Mouse (Mus musculus): ENCODE data around the gene Sh2b1. TPM values are rescaled to one million over a fixed set of nuclear protein-coding genes. Genes with fewer than 3 reads are reported as not detected.

The Sh2b1 gene
- polyA plus RNA-seq, 1 experiment = 58.8 TPM

DNA sequence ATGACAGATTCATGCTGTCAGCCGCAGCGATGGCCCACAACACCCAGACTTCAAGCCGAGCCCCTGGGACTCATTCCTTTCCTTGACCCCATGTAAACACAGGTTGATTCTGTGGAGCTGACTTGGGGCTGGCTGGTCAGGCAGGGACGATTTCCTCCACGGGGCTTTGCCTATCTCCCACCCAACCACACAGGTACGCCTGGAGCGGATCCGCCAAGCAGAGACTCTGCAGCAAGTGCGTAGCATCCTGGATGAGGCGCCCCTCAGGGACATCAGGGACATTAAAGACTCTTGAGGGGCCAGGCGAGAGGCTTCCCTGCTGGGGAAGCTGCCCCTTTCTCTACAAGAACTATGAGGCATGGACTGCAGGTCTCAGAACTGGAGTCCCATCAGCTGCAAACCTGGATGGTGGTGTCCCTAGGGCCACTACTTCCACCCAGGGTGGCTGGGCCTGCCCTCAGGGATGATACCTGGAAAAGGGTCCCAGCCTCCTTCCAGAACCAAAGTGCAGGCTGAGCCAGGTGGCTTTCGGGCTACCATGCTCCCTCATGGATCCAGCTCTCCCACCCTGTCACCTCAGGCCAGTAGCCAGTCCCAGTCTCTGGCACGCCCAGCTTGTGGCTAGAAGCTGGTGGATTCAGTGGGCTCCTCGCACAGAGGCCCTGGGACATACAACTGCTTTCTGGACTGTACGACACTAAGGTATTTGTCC is 30.0 kb downstream of the Sh2b1 start:
- H3ac ChIP-seq (ENCODE audit: control insufficient read depth, insufficient read length) = no peak overlapping the region
- H3K36me3 ChIP-seq (ENCODE audit: control insufficient read depth, insufficient read depth) = peaks cover 28% of the 10 kb centered on the region
- no peaks in the 10 kb centered on the region for H3K79me2 ChIP-seq (ENCODE audit: control insufficient read depth, insufficient read depth)
- H3K4me2 ChIP-seq (ENCODE audit: low read depth) = no peak overlapping the region
- no peak overlapping the region for H3K4me3 ChIP-seq
- TF ChIP-seq TCF3 (IDR thresholded peaks at IDR 0.05; ENCODE audit: insufficient read length, low read depth) = no peak
- TF ChIP-seq POLR2AphosphoS2 (IDR thresholded peaks at IDR 0.05; ENCODE audit: insufficient read length, low read depth) = peak; percentile 61
- H3K27me3 ChIP-seq (ENCODE audit: control insufficient read depth, insufficient read depth, insufficient read length) = no peaks in the 10 kb centered on the region

DNA sequence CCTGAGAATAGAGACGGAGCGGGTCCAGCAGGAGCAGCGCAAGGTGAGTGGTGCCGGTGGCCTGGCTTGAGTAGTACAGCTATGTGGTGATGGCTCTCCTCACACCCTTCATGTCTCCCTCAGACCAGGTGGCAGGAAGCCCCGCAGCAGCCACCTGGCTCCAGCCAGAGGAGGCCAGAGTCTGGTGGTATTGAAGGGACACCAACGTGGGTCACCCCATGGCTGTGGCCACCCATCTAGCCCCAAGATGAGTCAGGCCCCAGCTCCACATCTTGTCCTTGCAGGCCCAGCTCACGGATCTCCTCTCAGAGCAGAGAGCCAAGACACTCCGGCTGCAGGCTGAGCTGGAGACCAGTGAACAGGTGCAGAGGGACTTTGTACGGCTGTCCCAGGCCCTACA is 30.7 kb downstream of the Sh2b1 start:
- no peak overlapping the region for H3K4me2 ChIP-seq (ENCODE audit: low read depth)
- no peak for TF ChIP-seq MYOD1 (IDR thresholded peaks at IDR 0.05; ENCODE audit: control insufficient read depth in 1 of 3, insufficient read length in 2 of 3, low read depth in 2 of 3)
- no peak for TF ChIP-seq SRF (IDR thresholded peaks at IDR 0.05; ENCODE audit: control insufficient read depth, insufficient read length, low read depth)
- TF ChIP-seq POLR2A (IDR thresholded peaks at IDR 0.05; ENCODE audit: insufficient read length, low read depth) = peak; percentile 38
- H3K79me2 ChIP-seq (ENCODE audit: control insufficient read depth, insufficient read depth) = no peaks in the 10 kb centered on the region
- no peak overlapping the region for H3ac ChIP-seq (ENCODE audit: control insufficient read depth, insufficient read length)
- H3K27me3 ChIP-seq (ENCODE audit: control insufficient read depth, insufficient read depth, insufficient read length) = no peaks in the 10 kb centered on the region
- H3K36me3 ChIP-seq (ENCODE audit: control insufficient read depth, insufficient read depth) = peaks cover 26% of the 10 kb centered on the region
- H3K4me3 ChIP-seq = no peak overlapping the region

DNA sequence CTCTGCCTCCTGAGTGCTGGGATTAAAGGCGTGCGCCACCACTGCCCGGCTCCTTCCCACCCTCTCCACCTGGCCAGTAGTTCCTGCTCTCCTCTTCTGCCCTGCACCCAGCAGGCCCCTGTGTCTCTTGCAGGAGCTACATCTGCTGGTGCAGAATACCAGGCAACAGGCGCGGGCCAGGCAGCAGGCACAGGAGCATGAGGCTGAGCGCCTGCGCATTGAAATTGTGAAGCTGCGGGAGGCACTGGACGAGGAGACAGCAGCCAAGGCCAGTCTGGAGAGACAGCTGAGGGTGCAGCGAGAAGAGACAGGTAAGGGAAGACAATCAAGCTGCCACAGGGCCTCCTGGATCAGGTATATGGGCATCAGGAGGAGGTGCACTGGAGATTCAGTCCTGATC is 31.2 kb downstream of the Sh2b1 start:
- TF ChIP-seq TCF12 (IDR thresholded peaks at IDR 0.05; ENCODE audit: insufficient read depth, poor library complexity, severe bottlenecking) (no peak), CEBPB (IDR thresholded peaks at IDR 0.05; ENCODE audit: insufficient read depth, poor library complexity, severe bottlenecking) (no peak), USF1 (IDR thresholded peaks at IDR 0.05; ENCODE audit: low read depth) (no peak), MYOG (IDR thresholded peaks at IDR 0.05; ENCODE audit: control insufficient read depth in 1 of 3, insufficient read depth in 1 of 3, insufficient read length in 2 of 3, low read depth in 2 of 3) (no peak), E2F4 (IDR thresholded peaks at IDR 0.05; ENCODE audit: insufficient read depth) (no peak), SRF (IDR thresholded peaks at IDR 0.05; ENCODE audit: control insufficient read depth, insufficient read length, low read depth) (no peak), POLR2A (IDR thresholded peaks at IDR 0.05; ENCODE audit: insufficient read length, low read depth) (no peak), REST (IDR thresholded peaks at IDR 0.05; ENCODE audit: insufficient read depth, insufficient read length) (no peak), MAX (IDR thresholded peaks at IDR 0.05; ENCODE audit: low read depth) (no peak), TCF3 (IDR thresholded peaks at IDR 0.05; ENCODE audit: insufficient read length, low read depth) (no peak), POLR2AphosphoS2 (IDR thresholded peaks at IDR 0.05; ENCODE audit: insufficient read length, low read depth) (no peak), MYOD1 (IDR thresholded peaks at IDR 0.05; ENCODE audit: control insufficient read depth in 1 of 3, insufficient read length in 2 of 3, low read depth in 2 of 3) (no peak)
- H3ac ChIP-seq (ENCODE audit: control insufficient read depth, insufficient read length) = no peak overlapping the region
- no peaks in the 10 kb centered on the region for H3K79me2 ChIP-seq (ENCODE audit: control insufficient read depth, insufficient read depth)
- H3K4me2 ChIP-seq (ENCODE audit: low read depth) = no peak overlapping the region
- H3K36me3 ChIP-seq (ENCODE audit: control insufficient read depth, insufficient read depth) = peaks cover 24% of the 10 kb centered on the region
- H3K4me3 ChIP-seq = no peak overlapping the region
- no peaks in the 10 kb centered on the region for H3K27me3 ChIP-seq (ENCODE audit: control insufficient read depth, insufficient read depth, insufficient read length)

DNA sequence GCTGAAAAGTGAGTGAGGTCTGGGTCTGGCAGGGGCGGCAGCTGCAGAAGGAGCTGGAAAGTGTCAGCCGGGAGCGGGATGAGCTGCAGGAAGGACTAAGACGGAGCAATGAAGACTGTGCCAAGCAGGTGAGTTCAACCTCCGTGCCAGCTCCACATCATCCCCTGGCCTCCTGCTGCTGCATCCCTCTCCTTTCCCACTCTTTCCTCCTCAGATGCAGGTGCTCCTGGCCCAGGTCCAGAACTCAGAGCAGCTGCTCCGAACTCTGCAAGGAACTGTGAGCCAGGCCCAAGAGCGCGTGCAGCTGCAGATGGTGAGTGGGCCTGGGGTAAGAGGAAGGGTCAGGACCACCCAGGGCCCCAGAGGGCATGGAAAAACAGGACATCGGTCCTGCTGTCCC is 35.1 kb downstream of the Sh2b1 start:
- H3K36me3 ChIP-seq (ENCODE audit: control insufficient read depth, insufficient read depth) = peaks cover 13% of the 10 kb centered on the region
- H3K27me3 ChIP-seq (ENCODE audit: control insufficient read depth, insufficient read depth, insufficient read length) = no peaks in the 10 kb centered on the region
- no peak overlapping the region for H3K4me3 ChIP-seq
- H3K4me2 ChIP-seq (ENCODE audit: low read depth) = no peak overlapping the region
- H3ac ChIP-seq (ENCODE audit: control insufficient read depth, insufficient read length) = no peak overlapping the region
- no peaks in the 10 kb centered on the region for H3K79me2 ChIP-seq (ENCODE audit: control insufficient read depth, insufficient read depth)
- no peak for TF ChIP-seq MYOD1 (IDR thresholded peaks at IDR 0.05; ENCODE audit: control insufficient read depth in 1 of 3, insufficient read length in 2 of 3, low read depth in 2 of 3)
- no peak for TF ChIP-seq TCF12 (IDR thresholded peaks at IDR 0.05; ENCODE audit: insufficient read depth, poor library complexity, severe bottlenecking)
- no peak for TF ChIP-seq USF1 (IDR thresholded peaks at IDR 0.05; ENCODE audit: low read depth)
- no peak for TF ChIP-seq POLR2A (IDR thresholded peaks at IDR 0.05; ENCODE audit: insufficient read length, low read depth)
- TF ChIP-seq SRF (IDR thresholded peaks at IDR 0.05; ENCODE audit: control insufficient read depth, insufficient read length, low read depth) = no peak
- no peak for TF ChIP-seq MYOG (IDR thresholded peaks at IDR 0.05; ENCODE audit: control insufficient read depth in 1 of 3, insufficient read depth in 1 of 3, insufficient read length in 2 of 3, low read depth in 2 of 3)
- TF ChIP-seq CEBPB (IDR thresholded peaks at IDR 0.05; ENCODE audit: insufficient read depth, poor library complexity, severe bottlenecking) = no peak
- TF ChIP-seq MAX (IDR thresholded peaks at IDR 0.05; ENCODE audit: low read depth) = no peak
- TF ChIP-seq REST (IDR thresholded peaks at IDR 0.05; ENCODE audit: insufficient read depth, insufficient read length) = no peak
- TF ChIP-seq E2F4 (IDR thresholded peaks at IDR 0.05; ENCODE audit: insufficient read depth) = no peak
- no peak for TF ChIP-seq POLR2AphosphoS2 (IDR thresholded peaks at IDR 0.05; ENCODE audit: insufficient read length, low read depth)
- TF ChIP-seq TCF3 (IDR thresholded peaks at IDR 0.05; ENCODE audit: insufficient read length, low read depth) = no peak

DNA sequence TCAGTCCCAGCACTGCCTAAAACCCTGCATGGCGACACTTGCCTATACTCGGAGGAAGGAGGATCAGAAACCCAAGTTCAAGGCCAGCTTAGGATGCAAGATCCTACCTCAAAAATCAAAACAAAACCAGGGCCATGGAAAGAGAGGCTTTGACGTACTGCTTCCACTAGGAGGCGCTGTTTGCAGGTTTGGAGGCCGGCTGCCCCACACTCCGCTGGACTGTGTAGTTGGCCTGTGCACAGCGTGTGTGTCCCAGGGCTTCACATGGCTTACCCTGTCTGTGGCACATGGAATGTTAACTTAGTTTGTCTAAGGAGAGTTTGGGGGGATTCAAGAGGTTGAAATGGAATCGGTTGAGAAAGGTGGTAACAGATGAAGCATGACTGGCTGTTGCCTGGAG is 38.4 kb downstream of the Sh2b1 start:
- H3K4me3 ChIP-seq = no peak overlapping the region
- TF ChIP-seq POLR2A (IDR thresholded peaks at IDR 0.05; ENCODE audit: insufficient read length, low read depth) = no peak
- no peak for TF ChIP-seq TCF12 (IDR thresholded peaks at IDR 0.05; ENCODE audit: insufficient read depth, poor library complexity, severe bottlenecking)
- no peak for TF ChIP-seq MAX (IDR thresholded peaks at IDR 0.05; ENCODE audit: low read depth)
- no peak for TF ChIP-seq SRF (IDR thresholded peaks at IDR 0.05; ENCODE audit: control insufficient read depth, insufficient read length, low read depth)
- TF ChIP-seq MYOD1 (IDR thresholded peaks at IDR 0.05; ENCODE audit: control insufficient read depth in 1 of 3, insufficient read length in 2 of 3, low read depth in 2 of 3) = no peak
- no peak for TF ChIP-seq REST (IDR thresholded peaks at IDR 0.05; ENCODE audit: insufficient read depth, insufficient read length)
- TF ChIP-seq MYOG (IDR thresholded peaks at IDR 0.05; ENCODE audit: control insufficient read depth in 1 of 3, insufficient read depth in 1 of 3, insufficient read length in 2 of 3, low read depth in 2 of 3) = no peak
- TF ChIP-seq USF1 (IDR thresholded peaks at IDR 0.05; ENCODE audit: low read depth) = no peak
- TF ChIP-seq CEBPB (IDR thresholded peaks at IDR 0.05; ENCODE audit: insufficient read depth, poor library complexity, severe bottlenecking) = no peak
- peak overlapping the region; percentile 24 for H3K4me2 ChIP-seq (ENCODE audit: low read depth)
- no peaks in the 10 kb centered on the region for H3K27me3 ChIP-seq (ENCODE audit: control insufficient read depth, insufficient read depth, insufficient read length)
- no peak overlapping the region for H3ac ChIP-seq (ENCODE audit: control insufficient read depth, insufficient read length)
- no peaks in the 10 kb centered on the region for H3K79me2 ChIP-seq (ENCODE audit: control insufficient read depth, insufficient read depth)
- H3K36me3 ChIP-seq (ENCODE audit: control insufficient read depth, insufficient read depth) = peaks cover 7% of the 10 kb centered on the region
